Mouse (Mus musculus): ENCODE data around the gene Gm20441. TPM values are rescaled to one million over a fixed set of nuclear protein-coding genes. Genes with fewer than 3 reads are reported as not detected.

The Gm20441 gene
- polyA plus RNA-seq, 1 experiment from 2014 or later, result not detected

DNA sequence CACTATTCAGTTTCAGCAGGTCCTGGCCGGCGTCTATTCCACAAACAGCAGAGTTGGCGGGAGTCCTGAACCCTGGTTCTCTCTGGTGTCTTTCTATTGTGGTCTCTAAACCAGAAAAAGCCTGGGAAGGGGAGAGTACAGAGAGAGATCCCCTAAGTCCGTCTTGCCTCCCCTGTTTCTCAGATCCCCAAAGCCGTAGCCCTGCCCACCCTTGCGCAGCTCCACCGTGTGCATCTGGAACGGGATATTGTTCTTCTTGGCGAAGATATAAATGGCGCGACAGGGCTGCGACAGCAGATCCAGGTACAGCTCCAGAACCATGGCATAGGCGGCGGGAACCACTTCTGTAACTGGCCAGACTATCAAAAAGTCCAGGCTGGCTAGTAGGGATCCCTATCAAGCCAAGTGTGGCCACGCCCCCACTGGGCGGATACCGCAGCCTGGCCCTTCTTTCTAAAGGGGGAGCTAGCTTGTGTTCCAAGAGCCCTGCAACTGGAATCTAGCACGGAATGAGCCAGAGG, 17.5 kb upstream of the Gm20441 start, which contains the start of gene Gstt1:
Gene Gstt1 (minus strand): TSS at position 409 of the 521 bp plus-strand sequence.
- Histone ChIP-seq H3K4me1 (peaks cover 14% of the 10 kb centered on the region), H3K4me2 (replicated peaks) (peak within 1 kb of the TSS; percentile 84), H3K36me3 (no peaks in the 10 kb centered on the region), H3K27ac (replicated peaks) (no peak within 1 kb of the TSS), H3K9me3 (no peaks in the 10 kb centered on the region), H3K27me3 (no peaks in the 10 kb centered on the region; the same call in 1 of the 2 replicates), H3K4me3 (peak within 1 kb of the TSS; percentile 45), H3K9ac (replicated peaks) (peak within 1 kb of the TSS; percentile 28)
- peak; percentile 61 for ATAC-seq (replicated peaks)
- 3% methylated on average over 18 of the region's 18 CpGs for WGBS

GRCm38 (mm10) chr10:75797619-75798175, 16.9 kb upstream of the Gm20441 start:
- H3K4me2 ChIP-seq (replicated peaks), result peak overlapping the region; percentile 84
- peak; percentile 74 for ATAC-seq (replicated peaks)
- WGBS, result 3% methylated on average over 12 of the region's 12 CpGs

DNA sequence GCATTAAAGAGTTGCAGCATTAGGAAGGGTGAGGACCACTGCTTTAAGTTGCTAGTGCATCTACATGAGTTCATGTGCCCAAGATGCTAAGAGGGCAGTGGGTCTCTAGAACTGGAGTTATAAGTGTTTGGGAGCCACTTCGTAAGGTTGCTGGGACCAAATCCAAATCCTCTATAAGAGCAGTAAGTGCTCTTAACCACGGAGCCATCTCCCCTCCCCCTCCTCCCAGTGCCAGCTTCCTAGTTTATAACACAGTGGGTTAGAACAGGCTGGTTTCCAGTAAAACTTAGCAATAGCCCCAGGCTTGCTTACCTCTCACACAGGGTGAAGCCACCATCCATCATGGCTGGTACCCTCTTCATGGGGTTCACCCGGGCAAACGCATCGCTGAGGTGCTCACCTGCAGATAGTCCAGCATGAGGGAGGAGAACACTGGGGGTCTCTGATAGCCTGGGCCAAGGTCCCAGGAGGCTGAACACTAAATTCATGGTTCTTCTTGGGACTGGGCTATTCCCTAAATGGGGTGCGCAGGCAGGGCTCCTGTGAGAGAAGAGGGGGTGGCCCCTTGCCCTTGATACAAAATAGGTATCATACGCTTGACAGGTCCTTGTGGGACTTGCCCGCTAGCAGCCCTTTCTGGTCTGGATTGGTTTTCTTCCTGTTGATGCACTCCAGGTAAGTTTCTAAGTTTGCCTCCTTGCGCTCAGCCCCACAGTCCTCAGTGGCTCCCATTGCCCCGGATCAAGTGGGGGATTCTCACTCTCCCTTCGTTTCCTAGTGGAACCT, 16.2 kb upstream of the Gm20441 start:
- Histone ChIP-seq H3K9ac (replicated peaks) (no peak overlapping the region), H3K27me3 (no peaks in the 10 kb centered on the region; the same call in 1 of the 2 replicates), H3K27ac (replicated peaks) (no peak overlapping the region), H3K4me3 (peak overlapping the region; percentile 45), H3K4me2 (replicated peaks) (peak overlapping the region; percentile 84), H3K9me3 (no peaks in the 10 kb centered on the region), H3K4me1 (peaks cover 14% of the 10 kb centered on the region), H3K36me3 (no peaks in the 10 kb centered on the region)
- ATAC-seq (replicated peaks), result no peak
- 45% methylated on average over 11 of the region's 11 CpGs for WGBS

More at GRCm38 (mm10) chr10:75797619-75798175, 16.9 kb upstream of the Gm20441 start:
- no peaks in the 10 kb centered on the region; the same call in 1 of the 2 replicates for H3K27me3 ChIP-seq
- H3K36me3 ChIP-seq, result no peaks in the 10 kb centered on the region
- H3K27ac ChIP-seq (replicated peaks), result no peak overlapping the region
- H3K4me3 ChIP-seq, result peak overlapping the region; percentile 45
- H3K4me1 ChIP-seq, result peaks cover 14% of the 10 kb centered on the region
- H3K9ac ChIP-seq (replicated peaks), result peak overlapping the region; percentile 28
- H3K9me3 ChIP-seq, result no peaks in the 10 kb centered on the region

- no peaks in the 10 kb centered on the region; the same call in 1 of the 2 replicates for H3K27me3 ChIP-seq
- no peak overlapping the region for H3K9ac ChIP-seq (replicated peaks)
- H3K27ac ChIP-seq (replicated peaks), result no peak overlapping the region
- no peak overlapping the region for H3K4me3 ChIP-seq
- no peaks in the 10 kb centered on the region for H3K9me3 ChIP-seq
- ATAC-seq (replicated peaks), result no peak
- H3K4me1 ChIP-seq, result peaks cover 14% of the 10 kb centered on the region
- no peak overlapping the region for H3K4me2 ChIP-seq (replicated peaks)
- H3K36me3 ChIP-seq, result no peaks in the 10 kb centered on the region
- WGBS, result 26% methylated on average over 3 of the region's 3 CpGs
Measured at GRCm38 (mm10) chr10:75794880-75795279, 14.1 kb upstream of the Gm20441 start.

- Histone ChIP-seq H3K9ac (replicated peaks) (no peak overlapping the region), H3K9me3 (no peaks in the 10 kb centered on the region), H3K4me1 (no peaks in the 10 kb centered on the region), H3K27ac (replicated peaks) (no peak overlapping the region), H3K4me3 (no peak overlapping the region), H3K27me3 (no peaks in the 10 kb centered on the region), H3K36me3 (no peaks in the 10 kb centered on the region), H3K4me2 (replicated peaks) (no peak overlapping the region)
- 24% methylated on average over 7 of the region's 7 CpGs for WGBS
- no peak for ATAC-seq (replicated peaks)
Measured at GRCm38 (mm10) chr10:75790773-75791172, 10.0 kb upstream of the Gm20441 start.

GRCm38 (mm10) chr10:75789841-75790240, 9.1 kb upstream of the Gm20441 start:
- Histone ChIP-seq H3K27ac (replicated peaks) (no peak overlapping the region), H3K9ac (replicated peaks) (no peak overlapping the region), H3K36me3 (no peaks in the 10 kb centered on the region), H3K4me2 (replicated peaks) (no peak overlapping the region), H3K27me3 (no peaks in the 10 kb centered on the region), H3K4me1 (no peaks in the 10 kb centered on the region), H3K4me3 (no peak overlapping the region), H3K9me3 (no peaks in the 10 kb centered on the region)
- 97% methylated on average over 5 of the region's 5 CpGs for WGBS
- no peak for ATAC-seq (replicated peaks)

- H3K27me3 ChIP-seq, result no peaks in the 10 kb centered on the region
- no peak overlapping the region for H3K4me3 ChIP-seq
- no peak for ATAC-seq (replicated peaks)
- no peaks in the 10 kb centered on the region for H3K9me3 ChIP-seq
- H3K36me3 ChIP-seq, result no peaks in the 10 kb centered on the region
- no peak overlapping the region for H3K9ac ChIP-seq (replicated peaks)
- H3K4me1 ChIP-seq, result no peaks in the 10 kb centered on the region
- H3K27ac ChIP-seq (replicated peaks), result no peak overlapping the region
- no peak overlapping the region for H3K4me2 ChIP-seq (replicated peaks)
- 78% methylated on average over 6 of the region's 6 CpGs for WGBS
Measured at GRCm38 (mm10) chr10:75789081-75789735, 8.5 kb upstream of the Gm20441 start.

- H3K4me1 ChIP-seq, result no peaks in the 10 kb centered on the region
- no peaks in the 10 kb centered on the region for H3K27me3 ChIP-seq
- no peak for ATAC-seq (replicated peaks)
- H3K27ac ChIP-seq (replicated peaks), result no peak overlapping the region
- H3K4me3 ChIP-seq, result no peak overlapping the region
- H3K9me3 ChIP-seq, result no peaks in the 10 kb centered on the region
- WGBS, result 95% methylated on average over 8 of the region's 8 CpGs
- H3K4me2 ChIP-seq (replicated peaks), result no peak overlapping the region
- H3K9ac ChIP-seq (replicated peaks), result no peak overlapping the region
- no peaks in the 10 kb centered on the region for H3K36me3 ChIP-seq
Measured at GRCm38 (mm10) chr10:75788277-75788676, 7.5 kb upstream of the Gm20441 start.

DNA sequence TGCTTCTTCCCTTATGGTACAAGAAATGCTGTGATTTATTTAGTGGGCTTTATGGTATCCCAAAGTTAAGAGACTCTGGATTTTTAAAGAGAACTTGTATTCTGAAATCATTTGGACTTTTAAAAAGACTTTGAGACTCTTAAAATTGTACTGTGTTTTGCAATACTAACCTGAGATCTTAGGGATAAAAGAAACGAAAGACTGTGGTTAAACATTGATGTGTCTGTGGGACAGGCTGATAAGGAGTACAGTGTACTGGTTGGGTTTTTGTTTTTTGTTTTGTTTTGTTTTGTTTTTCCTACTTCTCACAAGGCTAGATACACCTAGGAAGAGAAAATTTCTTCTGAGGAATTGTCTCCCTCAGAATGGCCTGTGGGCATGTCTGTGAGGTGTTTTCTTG, 4.7 kb upstream of the Gm20441 start:
- Histone ChIP-seq H3K9ac (replicated peaks) (no peak overlapping the region), H3K4me2 (replicated peaks) (no peak overlapping the region), H3K36me3 (no peaks in the 10 kb centered on the region), H3K27ac (replicated peaks) (no peak overlapping the region), H3K4me1 (peaks cover 8% of the 10 kb centered on the region), H3K27me3 (peaks cover 6% of the 10 kb centered on the region; the same call in 1 of the 2 replicates), H3K4me3 (no peak overlapping the region), H3K9me3 (no peaks in the 10 kb centered on the region)
- WGBS, result 78% methylated on average over 1 of the region's 1 CpGs
- ATAC-seq (replicated peaks), result no peak

- H3K4me3 ChIP-seq, result no peak overlapping the region
- no peak overlapping the region for H3K9ac ChIP-seq (replicated peaks)
- no peak overlapping the region for H3K27ac ChIP-seq (replicated peaks)
- H3K4me1 ChIP-seq, result peaks cover 9% of the 10 kb centered on the region
- H3K4me2 ChIP-seq (replicated peaks), result no peak overlapping the region
- 37% methylated on average over 15 of the region's 15 CpGs for WGBS
- no peaks in the 10 kb centered on the region for H3K36me3 ChIP-seq
- ATAC-seq (replicated peaks), result no peak
- 0 out of 2 replicates have a peak, but pooled peaks cover 3% of the 10 kb centered on the region for H3K9me3 ChIP-seq
- H3K27me3 ChIP-seq, result peaks cover 22% of the 10 kb centered on the region
Measured at GRCm38 (mm10) chr10:75779206-75780174, 1.3 kb downstream of the Gm20441 start.

GRCm38 (mm10) chr10:75777885-75778284, 2.9 kb downstream of the Gm20441 start:
- Histone ChIP-seq H3K4me1 (peaks cover 15% of the 10 kb centered on the region), H3K9ac (replicated peaks) (no peak overlapping the region), H3K27ac (replicated peaks) (no peak overlapping the region), H3K4me3 (no peak overlapping the region), H3K9me3 (0 out of 2 replicates have a peak, but pooled peaks cover 3% of the 10 kb centered on the region), H3K4me2 (replicated peaks) (no peak overlapping the region), H3K27me3 (peaks cover 22% of the 10 kb centered on the region), H3K36me3 (no peaks in the 10 kb centered on the region)
- ATAC-seq (replicated peaks), result no peak
- WGBS, result 79% methylated on average over 2 of the region's 2 CpGs

Data from forebrain, embryonic 15.5 days (tissue).